Mouse (Mus musculus) fat pad, adult 2 months (tissue): ENCODE data around the gene Chst2.

Experiments
- DNase-seq: peaks from one replicate; pipeline ENCODE4 v3.0.0-alpha.2; 2011; ENCODE audit warnings: low read depth, low spot score; ENCODE audit errors: extremely low read depth

Gene Chst2

DNA sequence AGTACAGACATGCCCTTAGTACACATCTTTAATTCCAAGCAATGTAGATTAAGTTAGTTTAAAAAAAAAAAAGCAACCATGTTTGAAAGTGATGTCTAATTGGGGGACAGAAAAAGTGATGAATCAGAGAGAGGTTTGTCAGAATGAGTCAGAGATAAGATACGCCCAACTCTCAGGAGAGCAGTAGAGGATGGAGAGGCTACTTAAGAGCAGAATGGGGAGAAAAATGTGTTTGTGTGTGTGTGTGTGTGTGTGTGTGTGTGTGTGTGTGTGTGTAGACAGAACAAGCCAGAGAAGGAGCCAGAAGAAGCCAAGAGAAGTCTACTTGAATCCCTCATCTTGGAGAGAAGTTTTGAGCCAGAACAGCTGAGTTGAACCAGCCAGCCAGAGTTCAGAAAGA is 32.8 kb downstream of the Chst2 start:
- no peak for DNase-seq

DNA sequence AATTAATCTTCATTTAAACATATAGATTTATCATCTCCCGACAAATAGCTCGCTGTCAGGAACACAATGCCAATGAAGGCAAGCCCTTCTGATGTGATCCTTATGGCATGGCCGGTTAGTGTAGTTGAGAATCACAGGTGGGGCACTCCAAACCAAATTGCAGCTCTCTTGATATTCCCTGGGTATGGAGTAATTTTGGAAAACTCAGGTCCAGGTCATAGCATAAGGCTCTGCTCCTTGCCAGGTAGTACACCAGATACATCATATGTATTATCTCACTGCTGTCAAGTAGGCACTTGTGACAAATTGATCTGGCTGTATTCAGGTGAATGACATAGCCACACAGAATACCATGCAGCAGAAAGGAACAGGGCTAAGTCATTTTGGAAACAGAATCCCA is 40.6 kb downstream of the Chst2 start:
- DNase-seq = no peak

DNA sequence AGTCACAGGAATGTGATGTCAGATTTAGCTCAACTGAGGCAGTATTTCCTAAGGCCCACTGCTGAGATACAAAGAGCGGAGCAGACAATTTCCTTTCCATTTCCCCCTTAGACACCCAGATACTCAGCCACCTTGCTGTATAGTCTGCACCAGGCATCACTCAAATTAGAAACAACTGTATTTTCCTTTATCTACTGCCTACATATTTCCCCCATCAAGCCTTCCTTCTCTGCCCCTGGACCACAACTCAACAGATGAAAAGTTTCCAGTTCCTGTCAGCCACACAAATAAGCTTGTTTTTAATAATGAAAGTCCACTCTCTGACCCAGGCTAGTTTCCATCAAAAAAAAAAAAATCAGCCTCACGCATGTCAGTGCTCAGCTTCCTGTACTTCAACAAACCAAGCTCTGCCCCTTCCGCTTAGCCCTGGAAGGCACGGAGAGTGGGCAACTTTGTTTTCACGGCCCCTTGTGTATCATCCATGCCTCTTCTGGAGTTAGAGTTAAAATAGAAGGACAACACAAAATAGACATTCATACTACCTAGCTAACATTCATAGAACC is 52.6 kb downstream of the Chst2 start:
- no peak for DNase-seq

DNA sequence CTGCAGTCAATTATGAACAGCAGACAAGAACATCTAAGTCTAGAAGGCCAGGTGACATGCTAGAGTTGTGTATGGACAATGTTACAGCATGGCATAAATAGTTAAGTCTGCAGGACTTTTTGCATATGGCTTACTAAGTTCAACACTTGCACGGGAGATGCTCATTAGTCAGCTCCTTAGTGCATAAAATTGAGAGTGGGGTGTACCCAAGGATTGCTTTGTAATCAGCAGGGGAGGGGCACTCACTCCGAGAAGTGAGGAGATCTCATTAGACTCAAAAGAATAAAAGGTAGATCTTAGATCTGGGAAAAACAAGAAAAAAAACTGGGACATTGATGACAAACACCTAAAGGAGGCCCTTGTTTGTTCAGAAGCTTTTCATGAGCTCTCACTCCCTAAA is 54.6 kb downstream of the Chst2 start:
- DNase-seq = no peak

DNA sequence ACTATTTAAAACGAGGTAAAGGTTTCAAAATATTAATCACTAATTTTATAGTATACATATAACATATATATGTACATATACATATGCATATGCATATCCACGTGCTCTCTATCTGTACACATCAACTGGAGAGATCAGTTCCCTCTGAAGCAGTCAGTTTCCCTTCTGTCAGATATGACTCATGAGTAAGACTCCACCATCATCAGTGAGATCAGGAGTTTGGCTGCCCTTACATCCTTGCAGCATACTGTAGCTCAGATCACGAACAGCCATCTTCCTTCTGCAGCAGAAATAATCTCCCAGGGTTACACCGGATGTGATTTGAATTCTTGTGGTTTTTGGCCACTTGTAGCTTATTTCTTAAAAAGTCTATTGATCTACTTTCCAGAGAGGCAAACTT is 56.0 kb downstream of the Chst2 start:
- no peak for DNase-seq
